Mouse (Mus musculus) thymus, postnatal 14 days (tissue): ENCODE measurements at regions not wholly inside any gene's neighbourhood (a gene's known extent, or its start where the extent isn't known, plus 50 kb on each side); places are given as distances from the start of the nearest gene placed in this dataset.

Experiments
- DNase-seq: peaks from one replicate; pipeline ENCODE4 v3.0.0; 2021

DNA sequence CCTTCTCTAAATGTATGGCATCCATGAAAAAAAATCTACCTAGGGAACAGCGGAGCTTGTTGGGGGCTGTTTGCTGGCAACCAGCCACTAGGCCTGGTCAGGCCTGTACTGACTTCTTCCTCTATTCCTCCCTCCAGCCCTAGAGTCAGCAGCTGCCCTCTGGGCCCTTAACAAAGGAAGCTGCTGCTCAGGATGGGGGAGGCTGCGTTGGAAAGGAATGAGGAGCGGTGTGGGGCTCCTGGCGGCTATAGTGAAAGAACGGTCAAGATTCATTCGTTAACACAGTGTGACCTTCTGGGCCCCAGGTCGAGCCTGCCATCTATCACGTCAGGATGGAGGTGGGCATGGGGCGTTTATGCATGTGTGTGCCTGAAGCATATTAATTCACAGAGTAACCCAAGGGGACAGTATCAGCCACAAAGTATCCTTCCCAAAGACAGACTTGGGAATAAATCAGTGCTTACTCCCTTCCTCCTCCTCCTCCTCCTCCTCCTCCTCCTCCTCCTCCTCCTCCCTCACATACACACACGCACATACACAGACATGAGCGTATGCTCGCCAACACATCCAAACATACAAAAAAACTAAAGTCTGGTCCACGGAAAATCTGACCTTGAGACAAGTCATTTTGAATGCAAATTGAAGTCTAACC is 202.6 kb downstream of the Sox11 start:
- no peak for DNase-seq

DNA sequence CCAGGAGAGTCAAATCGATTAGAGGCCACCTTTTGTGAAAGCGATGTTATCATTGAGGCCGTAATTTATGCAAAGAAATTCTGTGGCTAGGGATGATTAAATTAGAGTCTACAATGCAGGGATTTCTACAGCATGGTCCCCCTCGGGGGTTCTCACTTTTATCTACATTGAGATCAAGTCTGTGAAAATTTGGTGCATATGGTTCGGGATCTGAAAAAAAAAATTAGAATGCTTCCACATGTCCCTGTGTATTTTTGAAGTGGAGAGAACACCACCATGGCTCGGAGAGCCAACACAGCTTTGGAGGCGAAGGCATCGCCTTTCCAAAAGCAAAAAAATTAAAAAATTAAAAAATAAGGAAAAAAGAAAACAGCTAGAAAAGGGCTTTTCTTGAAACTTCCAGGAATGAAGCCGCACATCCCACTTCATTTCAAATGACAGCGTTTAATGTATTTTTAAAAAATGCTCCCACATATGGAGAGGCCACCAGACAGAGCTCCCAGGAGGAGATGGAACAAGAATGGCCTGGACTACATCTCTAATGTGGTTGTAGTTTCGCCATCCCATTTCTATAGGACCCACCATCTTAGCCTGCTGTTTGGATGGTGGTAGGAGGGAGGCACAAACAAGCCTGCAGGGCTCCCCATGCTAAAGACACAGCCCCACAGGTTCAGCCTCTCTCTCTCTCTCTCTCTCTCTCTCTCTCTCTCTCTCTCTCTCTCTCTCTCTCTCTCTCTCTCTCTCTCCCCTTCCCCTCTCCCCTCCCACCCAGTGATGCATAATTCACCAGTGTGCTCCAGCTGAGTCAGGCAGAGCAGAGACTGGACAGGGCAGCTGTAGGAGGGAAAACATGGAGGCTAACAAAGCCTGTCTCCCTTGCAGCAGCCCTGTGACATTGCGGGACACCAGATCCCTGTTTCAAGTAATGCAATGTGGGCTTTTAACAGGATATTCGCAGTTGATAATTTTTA is 203.4 kb downstream of the Sox11 start:
- DNase-seq: no peak

- DNase-seq: no peak
Observed at GRCm38 (mm10) chr12:27135997-27136559, 206.3 kb downstream of the Sox11 start.

- no peak for DNase-seq
Observed at GRCm38 (mm10) chr12:27130544-27130943, 211.8 kb downstream of the Sox11 start.

DNA sequence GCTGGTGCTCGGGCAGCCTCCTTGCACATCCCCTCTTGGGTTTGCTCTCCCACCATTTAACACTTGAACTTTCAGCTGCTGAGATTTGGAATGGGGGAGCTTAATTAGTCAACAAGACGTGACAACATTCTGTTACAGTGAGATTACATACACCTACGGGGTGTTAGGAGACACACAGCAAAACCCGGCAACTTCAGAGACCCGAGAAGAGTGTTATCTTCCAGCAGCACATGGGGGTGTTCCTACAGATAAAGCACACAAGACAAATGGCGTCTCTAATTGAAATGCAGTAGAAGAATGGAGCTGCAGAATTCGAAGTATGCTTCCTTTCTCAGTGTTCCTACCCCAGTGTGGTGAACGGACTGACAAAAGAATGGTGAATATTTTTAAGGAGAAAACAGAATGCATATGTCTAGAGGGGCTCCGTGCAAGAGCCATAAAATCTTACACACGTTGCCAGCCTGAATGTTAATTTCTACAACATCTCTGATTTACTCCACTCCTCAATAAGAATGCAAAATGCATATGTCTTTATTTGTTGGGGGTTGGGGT is 215.2 kb downstream of the Sox11 start:
- DNase-seq: no peak

- no peak for DNase-seq
Observed at GRCm38 (mm10) chr12:27118581-27118980, 223.8 kb downstream of the Sox11 start.

DNA sequence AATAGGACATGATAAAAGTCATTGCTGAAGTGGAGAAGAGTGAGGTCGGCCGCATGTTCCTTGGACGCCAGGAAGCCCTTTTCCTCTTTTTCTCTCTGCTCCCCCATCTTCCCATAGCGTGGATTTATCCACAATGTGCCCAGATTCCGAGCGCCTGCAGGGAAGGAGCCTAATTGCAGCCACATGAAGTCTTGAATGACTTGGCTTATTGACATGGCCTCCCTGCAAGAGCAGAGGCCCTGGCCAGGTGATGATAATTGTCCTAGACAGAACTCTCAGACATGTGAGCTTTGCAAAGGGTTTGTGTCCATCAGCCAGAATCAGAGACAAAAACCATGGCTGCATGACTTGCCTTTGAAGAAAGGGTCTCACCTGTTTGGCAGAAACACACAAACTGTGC is 227.0 kb downstream of the Sox11 start:
- DNase-seq: no peak

DNA sequence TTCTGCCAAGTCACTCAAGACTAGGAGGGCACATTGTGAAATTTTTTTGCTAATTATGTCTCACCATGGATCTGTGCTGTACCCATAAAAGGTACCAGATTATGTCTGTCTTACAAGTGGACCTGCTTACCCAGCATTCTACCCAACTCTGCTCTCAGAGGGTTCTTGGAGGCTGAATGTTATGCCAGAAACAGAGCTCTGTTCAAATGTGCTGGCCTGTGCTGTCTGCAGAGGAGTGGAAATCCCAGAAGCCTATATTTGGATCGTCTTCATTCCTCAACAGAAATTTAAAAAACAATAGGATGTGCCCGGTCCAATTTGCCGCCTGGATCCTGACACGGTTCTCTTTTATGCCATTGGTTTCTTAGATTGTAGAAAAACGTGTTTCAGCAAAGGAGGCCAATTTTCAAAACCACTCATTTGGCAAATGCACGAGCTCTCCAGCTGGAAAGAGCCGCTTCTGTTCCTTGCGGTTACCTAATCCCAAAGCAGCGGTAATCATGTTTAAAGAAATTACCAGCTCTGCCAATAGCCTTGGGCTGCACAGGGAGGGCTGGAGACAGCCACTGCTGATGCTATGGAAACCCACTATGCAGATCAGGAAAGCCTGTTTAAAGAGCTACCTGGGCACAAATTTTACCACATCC is 237.3 kb downstream of the Sox11 start:
- DNase-seq: no peak

GRCm38 (mm10) chr12:27102996-27103395 is 239.4 kb downstream of the Sox11 start:
- DNase-seq: no peak

DNA sequence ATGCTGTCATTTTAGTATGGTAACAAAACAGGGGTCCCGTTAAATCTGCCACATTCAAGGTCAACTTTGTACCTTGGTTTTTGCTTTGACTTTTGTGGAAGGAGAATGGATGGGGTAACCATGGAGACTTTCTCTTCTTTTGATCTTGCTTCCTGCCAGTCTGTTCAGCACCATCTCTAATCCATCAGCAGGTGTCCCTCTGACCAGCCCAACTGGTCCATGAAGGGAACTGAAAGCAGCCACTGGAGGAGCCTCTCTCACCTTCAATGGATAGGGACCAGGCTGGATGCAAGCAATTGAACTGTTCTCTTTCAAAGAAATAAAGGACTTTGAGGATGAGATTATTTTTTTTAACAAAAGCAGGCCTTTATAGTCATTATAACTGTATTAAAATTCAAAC is 253.2 kb downstream of the Sox11 start:
- DNase-seq: no peak

- DNase-seq: no peak
Observed at GRCm38 (mm10) chr12:27085890-27086289, 256.5 kb downstream of the Sox11 start.

DNA sequence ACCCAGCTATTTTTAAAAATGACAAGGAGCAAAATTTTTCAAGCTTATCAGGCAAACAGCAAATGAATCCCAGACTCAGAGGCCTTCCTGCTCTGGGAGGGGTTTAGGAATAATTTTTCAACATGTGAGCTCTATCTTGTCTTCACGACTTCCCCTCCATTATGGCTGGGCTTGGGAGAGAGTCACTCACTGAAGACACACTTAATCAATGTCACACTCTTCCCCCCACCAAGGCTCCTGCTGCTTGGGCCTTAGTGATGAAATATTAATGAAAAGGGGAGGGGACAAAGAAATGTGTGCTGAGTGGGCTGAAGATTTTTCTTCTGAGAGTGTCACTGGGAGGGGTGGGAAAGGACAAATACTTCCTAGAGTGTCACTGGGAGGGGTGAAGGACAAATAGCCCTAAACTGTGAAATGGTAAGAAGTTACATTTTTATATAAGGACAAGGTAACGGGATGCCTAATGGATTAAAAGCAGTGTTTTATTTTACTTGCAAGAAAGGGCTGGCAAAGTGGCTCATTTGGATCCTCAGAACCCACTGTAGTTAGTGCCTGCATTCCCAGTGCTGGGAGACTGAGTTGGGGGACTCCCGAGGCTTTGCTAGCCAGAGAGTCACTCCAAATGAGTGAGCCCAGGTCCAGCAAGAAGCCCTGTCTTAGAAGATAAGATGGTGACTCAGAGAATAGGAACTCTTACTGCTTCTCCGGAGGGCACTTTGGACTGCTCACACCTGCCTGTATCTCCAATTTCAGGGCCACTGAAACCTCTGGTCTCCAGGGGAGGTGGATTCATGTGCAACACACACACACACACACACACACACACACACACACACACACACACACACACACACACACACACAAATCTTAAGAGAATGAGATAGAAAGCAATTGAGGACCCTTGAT is 258.5 kb downstream of the Sox11 start:
- DNase-seq: no peak

DNA sequence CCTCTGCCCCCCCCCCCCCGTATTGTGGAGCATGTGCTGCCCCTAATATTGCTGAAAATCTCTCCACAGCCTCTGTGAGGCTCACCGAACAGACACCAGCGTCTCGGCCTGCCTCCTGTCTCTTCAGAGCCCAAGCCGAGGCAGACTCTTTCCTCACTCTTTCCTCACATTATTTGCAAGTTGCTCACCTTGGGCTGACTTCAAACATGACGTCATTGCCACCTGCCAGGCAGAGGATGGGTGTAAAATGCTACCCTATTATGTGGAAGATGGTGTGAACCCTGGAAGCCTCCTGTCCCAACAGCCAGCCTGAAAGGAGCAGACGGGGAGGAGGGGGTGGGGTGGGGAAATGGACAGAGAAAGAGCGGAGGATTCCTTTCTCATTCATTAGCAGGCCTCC is 259.3 kb downstream of the Sox11 start:
- no peak for DNase-seq

DNA sequence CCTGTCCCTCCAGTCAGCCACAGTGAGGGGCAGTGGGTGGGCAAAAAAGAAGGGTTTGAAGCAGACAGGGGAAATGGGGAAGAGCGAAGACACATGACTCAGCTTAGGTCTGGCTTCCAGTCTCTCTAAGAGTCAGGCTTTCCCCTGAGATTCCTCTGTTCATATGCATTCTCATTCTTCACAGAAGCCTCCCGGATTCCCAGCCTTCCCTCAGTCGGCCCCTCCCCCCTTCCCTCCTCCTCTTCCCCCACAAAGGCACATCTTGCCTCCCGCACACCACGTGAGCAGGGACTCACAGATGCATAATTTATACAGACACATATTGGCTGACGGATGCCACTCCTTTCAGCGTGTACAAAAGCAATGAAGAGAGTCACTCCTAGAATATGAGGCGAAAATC is 259.8 kb downstream of the Sox11 start:
- no peak for DNase-seq

DNA sequence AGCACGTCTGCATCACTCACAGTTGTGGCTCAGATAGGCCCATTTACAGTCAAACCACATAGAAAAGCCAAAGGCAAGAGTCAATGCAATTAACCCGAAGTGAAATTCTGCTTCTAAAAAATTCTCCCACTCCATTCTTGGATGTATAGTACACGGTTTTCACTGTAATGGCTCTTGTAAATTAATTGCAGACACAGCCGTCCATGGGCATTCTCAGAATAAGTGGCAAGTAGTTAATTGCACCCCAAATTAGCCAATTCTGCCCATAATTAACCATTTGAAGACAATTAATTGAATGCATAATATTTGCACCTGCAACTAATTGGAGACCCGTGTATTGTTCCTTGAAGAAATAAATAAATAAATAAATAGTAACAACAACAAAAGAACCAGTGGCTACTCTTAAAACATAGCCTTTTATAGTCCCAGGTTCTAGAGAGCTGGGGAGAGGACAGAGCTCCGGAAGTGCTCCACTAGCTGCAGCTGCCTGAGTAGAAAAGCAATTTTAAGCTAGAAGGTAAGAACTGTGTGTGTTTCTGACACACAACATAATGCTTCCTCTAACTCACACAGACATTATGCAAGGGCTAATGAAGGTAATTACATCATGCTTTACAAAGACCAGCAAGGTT is 266.2 kb downstream of the Sox11 start:
- DNase-seq: no peak

- DNase-seq: no peak
Observed at GRCm38 (mm10) chr12:27065011-27065517, 277.3 kb downstream of the Sox11 start.

DNA sequence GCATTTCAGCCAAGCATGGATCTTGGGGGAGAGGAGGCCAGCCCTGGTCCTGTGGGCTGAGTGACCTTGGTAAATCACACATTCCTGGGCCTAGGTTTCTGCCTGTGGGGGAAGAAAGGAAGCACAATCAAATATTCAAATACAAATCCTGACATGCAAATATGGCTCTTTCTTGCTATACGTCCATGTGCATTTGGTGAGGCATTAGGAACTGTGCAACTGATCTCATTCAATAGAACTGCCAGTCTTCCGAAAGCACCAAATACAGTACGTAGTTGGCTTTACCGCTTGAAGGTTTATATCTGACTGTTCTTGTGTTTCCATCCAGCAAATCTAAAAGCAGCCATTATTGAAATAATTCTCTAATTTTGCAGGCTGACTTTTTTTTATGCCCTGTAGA is 278.9 kb downstream of the Sox11 start:
- no peak for DNase-seq

- no peak for DNase-seq
Observed at GRCm38 (mm10) chr12:27062511-27063264, 279.7 kb downstream of the Sox11 start.

DNA sequence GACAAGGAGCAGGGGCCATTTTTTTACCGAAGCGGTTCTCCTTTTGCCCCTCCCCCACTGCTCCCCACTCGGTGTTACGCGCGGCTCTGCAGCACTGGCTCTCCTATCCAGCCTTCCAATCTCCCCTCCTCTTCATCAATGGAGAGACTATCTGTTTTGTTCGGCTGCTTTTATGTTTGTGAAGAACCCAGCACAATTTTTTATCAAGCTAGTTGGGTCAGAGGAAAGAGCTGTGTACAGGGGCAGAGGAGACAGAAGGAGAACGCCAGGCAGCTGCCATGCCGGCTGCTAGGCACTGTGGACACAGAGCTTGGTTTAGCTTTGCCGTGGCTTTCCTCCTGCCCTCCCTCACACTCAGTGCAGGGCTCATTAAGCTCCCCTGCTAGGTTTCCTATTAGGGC is 280.3 kb downstream of the Sox11 start:
- DNase-seq: no peak
